Comparison of ENCODE assay signal across 15 mouse cellular contexts in the genomic region with DNA sequence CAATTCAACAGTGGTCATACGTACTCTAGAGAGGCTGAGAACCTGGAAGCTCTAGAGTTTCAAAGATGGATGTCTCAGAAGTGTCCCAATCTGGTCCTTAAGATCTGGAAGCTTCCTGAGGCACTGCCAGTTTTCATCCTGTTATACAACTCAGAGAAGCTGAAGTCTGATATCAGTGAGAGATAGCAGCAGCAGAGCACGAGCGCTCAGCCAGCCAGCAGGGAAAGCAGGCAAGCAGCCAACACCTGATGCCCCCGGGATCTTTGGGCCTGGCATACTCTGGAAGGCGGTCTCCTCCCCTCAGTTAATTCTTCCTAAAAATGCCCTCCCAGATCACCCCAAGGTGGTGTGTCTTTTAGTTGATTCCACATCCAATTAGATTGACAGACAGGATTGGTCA. TPM values are rescaled to one million over a fixed set of nuclear protein-coding genes. Genes with fewer than 3 reads are reported as not detected.
A peak's percentile ranks its signal among the peaks of the same experiment; 100 is the strongest.
DNase-seq lines count a peak whose midpoint lies in the region; ATAC-seq and TF ChIP-seq lines count a peak whose summit lies in the region.
"Had no signal": no experiment of that assay in that cellular context is flagged by ENCODE, and none has a peak within 500 bp of the region (broad histone marks: within the 10 kb centered on the region; RNA-seq: fewer than 3 reads in every experiment).

No protein-coding gene starts in this region.

- no peak overlapping the region for H3K4me3 ChIP-seq in kidney, embryonic 15.5 days (replicated peaks)
- H3K4me3 ChIP-seq in MEL (ENCODE audit: control insufficient read depth in 1 of 2, insufficient read depth in 1 of 2, low read depth in 2 of 2, low read length in 2 of 2) = no peak overlapping the region
- H3K4me3 ChIP-seq: embryonic facial prominence, embryonic 13.5 days; hindbrain, embryonic 12.5 days; layer of hippocampus, adult 2 months; limb, embryonic 13.5 days had no signal

- TF ChIP-seq POLR2A in MEL (IDR thresholded peaks at IDR 0.05; ENCODE audit: control insufficient read depth in 1 of 2, insufficient read depth in 1 of 2, low read depth in 1 of 2, low read length in 2 of 2, poor library complexity in 1 of 2) = no peak

- H3K36me3 ChIP-seq in kidney, embryonic 15.5 days = no peaks in the 10 kb centered on the region
- peaks cover 3 to 24% of the 10 kb centered on the region in 2 experiments; a peak in 3 of 4 replicates for H3K36me3 ChIP-seq in MEL (ENCODE audit: control insufficient read depth in 1 of 2, insufficient read depth in 2 of 2, low read length in 2 of 2)
- H3K36me3 ChIP-seq: hindbrain, embryonic 12.5 days; limb, embryonic 13.5 days had no signal

- no peaks in the 10 kb centered on the region for H3K27me3 ChIP-seq in kidney, embryonic 15.5 days
- H3K27me3 ChIP-seq in MEL (ENCODE audit: control insufficient read depth in 1 of 2, insufficient read depth in 2 of 2, low read length in 2 of 2) = no peaks in the 10 kb centered on the region
- H3K27me3 ChIP-seq: embryonic facial prominence, embryonic 13.5 days; hindbrain, embryonic 12.5 days; limb, embryonic 13.5 days had no signal

- H3K9me3 ChIP-seq in kidney, embryonic 15.5 days (replicated peaks) = no peaks in the 10 kb centered on the region
- H3K9me3 ChIP-seq in MEL (replicated peaks; ENCODE audit: insufficient read depth, low read length) = no peaks in the 10 kb centered on the region
- H3K9me3 ChIP-seq: embryonic facial prominence, embryonic 13.5 days; G1E; hindbrain, embryonic 12.5 days; limb, embryonic 13.5 days had no signal

- TF ChIP-seq EP300 in MEL (IDR thresholded peaks at IDR 0.05; ENCODE audit: low read depth in 1 of 2, low read length in 2 of 2) = peak in 1 of 2 experiments; percentile 30; a peak in 2 of 4 replicates

- TF ChIP-seq CTCF in MEL (IDR thresholded peaks at IDR 0.05 in 2 of 3, conservative IDR thresholded peaks at IDR 0.05 in 1 of 3; ENCODE audit: control insufficient read depth in 1 of 3, insufficient read depth in 1 of 3, low read depth in 2 of 3, low read length in 3 of 3, poor library complexity in 1 of 3, severe bottlenecking in 1 of 3) = no peak

- TF ChIP-seq RAD21 in MEL (IDR thresholded peaks at IDR 0.05; ENCODE audit: low read depth, low read length) = no peak

- no peak overlapping the region for H3K4me2 ChIP-seq in kidney, embryonic 15.5 days
- H3K4me2 ChIP-seq: embryonic facial prominence, embryonic 13.5 days; hindbrain, embryonic 12.5 days; limb, embryonic 13.5 days; midbrain, embryonic 11.5 days had no signal

- 64% methylated on average over 5 of the region's 5 CpGs for WGBS in kidney, embryonic 15.5 days

- peaks cover 21% of the 10 kb centered on the region for H3K4me1 ChIP-seq in kidney, embryonic 15.5 days
- peaks cover 13 to 14% of the 10 kb centered on the region in 2 experiments for H3K4me1 ChIP-seq in MEL (ENCODE audit: control insufficient read depth in 1 of 2, insufficient read depth in 2 of 2, low read length in 2 of 2)

- no peak overlapping the region for H3K27ac ChIP-seq in kidney, embryonic 15.5 days
- H3K27ac ChIP-seq in MEL (ENCODE audit: control insufficient read depth, low read depth, low read length) = no peak overlapping the region
- H3K27ac ChIP-seq: embryonic facial prominence, embryonic 13.5 days; hindbrain, embryonic 12.5 days; limb, embryonic 13.5 days had no signal

- DNase-seq in cerebellum, postnatal 25 days = peak; percentile 44 to 63
- DNase-seq in cerebellum, adult 9-10 months = no peak
- DNase-seq in kidney, postnatal 10 days = peak; percentile 30
- no peak for DNase-seq in MEL (ENCODE audit: low read depth, low spot score)
- peak; percentile 24 for DNase-seq in adrenal gland, postnatal 14 days
- DNase-seq in right cerebral cortex, postnatal 14 days = no peak
- DNase-seq: kidney, adult 11 months; thymus, adult 18-20 months had no signal

- H3K9ac ChIP-seq in kidney, embryonic 15.5 days = no peak overlapping the region
- H3K9ac ChIP-seq in MEL (ENCODE audit: control insufficient read depth, low read depth, low read length, poor library complexity, severe bottlenecking) = no peak overlapping the region
- H3K9ac ChIP-seq: embryonic facial prominence, embryonic 13.5 days; hindbrain, embryonic 12.5 days; limb, embryonic 13.5 days had no signal

- ATAC-seq in kidney, embryonic 15.5 days (replicated peaks; ENCODE audit: low FRiP score) = no peak

- peaks cover 54% of the 10 kb centered on the region for H3K79me2 ChIP-seq in MEL (ENCODE audit: control insufficient read depth, insufficient read depth, low read length, poor library complexity)

TF ChIP-seq in MEL, 35 proteins besides CTCF, POLR2A, EP300 and RAD21:
- TF ChIP-seq ETS1 (IDR thresholded peaks at IDR 0.05; ENCODE audit: low read depth, low read length) (peak; percentile 33; the same call in 1 of the 2 replicates), MYC (IDR thresholded peaks at IDR 0.05; ENCODE audit: low read depth, low read length) (no peak), ZNF384 (IDR thresholded peaks at IDR 0.05; ENCODE audit: low read depth, low read length) (no peak), RCOR1 (IDR thresholded peaks at IDR 0.05; ENCODE audit: low read depth, low read length) (no peak), USF2 (IDR thresholded peaks at IDR 0.05; ENCODE audit: borderline replicate concordance in 1 of 2, insufficient read depth in 1 of 2, low read depth in 1 of 2, low read length in 2 of 2) (no peak), MAZ (IDR thresholded peaks at IDR 0.05; ENCODE audit: low read depth, low read length) (no peak), GATA1 (IDR thresholded peaks at IDR 0.05; ENCODE audit: low read depth, low read length) (peak; percentile 59), BHLHE40 (IDR thresholded peaks at IDR 0.05; ENCODE audit: borderline replicate concordance, low read depth, low read length) (peak; percentile 70; the same call in 1 of the 2 replicates)

RNA-seq across cellular contexts. Expression of a gene that starts 13.7 kb away (rescaled TPM):
- polyA plus RNA-seq in kidney, embryonic 15.5 days (2015; fragmentation: Nextera tagmentation; extraction: Ambion mirVana) = 10.0 and 10.5 TPM in 2 replicates
- total RNA-seq in MEL (2012; rRNA removed) = 19.1 and 19.7 TPM in 2 replicates
- polyA plus RNA-seq in MEL (2012; ENCODE audit: insufficient read depth in 1 of 2, insufficient read length in 2 of 2, low read depth in 1 of 2, low replicate concordance in 2 of 2, missing spikeins in 1 of 2) = 10 to 100 TPM in 1 of 2 experiments, not detected in 1; 16.0 TPM
- total RNA-seq in adrenal gland, postnatal 14 days (2021) = 22.7 and 29.5 TPM in 2 replicates

Comparison
In these comparisons a context has a peak if more than half of its experiments do, and no peak if none do; other contexts are left out.
1. DNase-seq: peak in cerebellum, postnatal 25 days (2 of 2), kidney, postnatal 10 days (single experiment) and adrenal gland, postnatal 14 days (single experiment); none in cerebellum, adult 9-10 months (single experiment), MEL (single experiment) and right cerebral cortex, postnatal 14 days (single experiment).